Mouse (Mus musculus) stomach, embryonic 15.5 days (tissue): Measurements from ENCODE around the gene Man1c1. TPM values are rescaled to one million over a fixed set of nuclear protein-coding genes. Genes with fewer than 3 reads are reported as not detected.

Experiments
- ATAC-seq: fragments of 200-750 bp; cut with Nextera tagmentation; 2 replicates; pipeline ENCODE4 v1.8.0; 2017; ENCODE audit warnings: low read depth, moderate number of reproducible peaks, moderate TSS enrichment; ENCODE audit not compliant: insufficient read depth, low FRiP score
- H3K27ac ChIP-seq: fragments of 300-500 bp; sonication (generic); 2 replicates; pipeline ENCODE4 v1.5.1; 2015; ENCODE audit warnings: mild to moderate bottlenecking, inconsistent platforms
- H3K27me3 ChIP-seq: fragments of 300-500 bp; sonication (generic); replicated peaks from 2 replicates; pipeline ENCODE4 v1.6.1; 2015; ENCODE audit warnings: inconsistent platforms
- H3K36me3 ChIP-seq: fragments of 300-500 bp; sonication (generic); 2 replicates; pipeline ENCODE4 v1.6.1; 2015; ENCODE audit warnings: inconsistent platforms
- H3K4me1 ChIP-seq: fragments of 300-500 bp; sonication (generic); 2 replicates; pipeline ENCODE4 v1.6.1; 2015; ENCODE audit warnings: inconsistent platforms
- H3K4me2 ChIP-seq: fragments of 300-500 bp; sonication (generic); 2 replicates; pipeline ENCODE4 v1.6.1; 2015; ENCODE audit warnings: mild to moderate bottlenecking, inconsistent platforms
- H3K4me3 ChIP-seq: fragments of 300-500 bp; sonication (generic); replicated peaks from 2 replicates; pipeline ENCODE4 v1.5.1; 2015; ENCODE audit warnings: inconsistent platforms
- H3K9ac ChIP-seq: fragments of 300-500 bp; sonication (generic); 2 replicates; pipeline ENCODE4 v1.6.1; 2015; ENCODE audit warnings: inconsistent platforms
- H3K9me3 ChIP-seq: fragments of 300-500 bp; sonication (generic); 2 replicates; pipeline ENCODE4 v1.6.1; 2016; ENCODE audit warnings: inconsistent platforms
- WGBS: fragments of 180-500 bp; shearing (Covaris S2); methylation state at CpG from one replicate; pipeline ENCODE4 v1.1.7; 2015; 5-methylcytosine and 5-hydroxymethylcytosine counted together
- polyA plus RNA-seq: library from polyadenylated mRNA; unstranded; fragments of >200 nt; fragmentation: Nextera tagmentation; extraction: Ambion mirVana; gene quantifications from 2 replicates; pipeline ENCODE4 v1.2.1, GENCODE M21; 2015

Man1c1 gene
- polyA plus RNA-seq, 1 experiment from 2014 or later, result 2.5 TPM

- 83% methylated on average over 9 of the region's 9 CpGs for WGBS
- no peaks in the 10 kb centered on the region for H3K36me3 ChIP-seq
- no peaks in the 10 kb centered on the region for H3K27me3 ChIP-seq
- H3K4me2 ChIP-seq, result 0 out of 2 replicates have a peak overlapping the region, but pooled peaks have one; percentile 7
- peaks cover 26% of the 10 kb centered on the region for H3K4me1 ChIP-seq
- H3K4me3 ChIP-seq, result no peak overlapping the region
- H3K9me3 ChIP-seq, result no peaks in the 10 kb centered on the region
- no peak for ATAC-seq
- H3K27ac ChIP-seq, result 0 out of 2 replicates have a peak overlapping the region, but pooled peaks have one; percentile 61
- no peak overlapping the region for H3K9ac ChIP-seq
These were observed 19.3 kb downstream of the Man1c1 start for GRCm38 (mm10) chr4:134684637-134685338.

GRCm38 (mm10) chr4:134683892-134684291, 20.2 kb downstream of the Man1c1 start:
- Histone ChIP-seq H3K4me1 (peaks cover 26% of the 10 kb centered on the region), H3K27me3 (no peaks in the 10 kb centered on the region), H3K27ac (peak overlapping the region; percentile 61), H3K4me2 (peak overlapping the region; percentile 26; the same call in 1 of the 2 replicates), H3K36me3 (no peaks in the 10 kb centered on the region), H3K4me3 (no peak overlapping the region), H3K9me3 (no peaks in the 10 kb centered on the region), H3K9ac (no peak overlapping the region)
- WGBS, result 32% methylated on average over 8 of the region's 8 CpGs
- no peak; the same call in 1 of the 2 replicates for ATAC-seq

GRCm38 (mm10) chr4:134683008-134683407, 21.1 kb downstream of the Man1c1 start:
- Histone ChIP-seq H3K9me3 (no peaks in the 10 kb centered on the region), H3K27ac (peak overlapping the region; percentile 61), H3K4me1 (peaks cover 26% of the 10 kb centered on the region), H3K4me3 (no peak overlapping the region), H3K27me3 (no peaks in the 10 kb centered on the region), H3K36me3 (no peaks in the 10 kb centered on the region), H3K9ac (no peak overlapping the region), H3K4me2 (peak overlapping the region; percentile 26)
- ATAC-seq, result no peak
- 14% methylated on average over 13 of the region's 13 CpGs for WGBS

- no peak overlapping the region for H3K9ac ChIP-seq
- H3K4me3 ChIP-seq, result no peak overlapping the region
- WGBS, result 69% methylated on average over 8 of the region's 8 CpGs
- no peaks in the 10 kb centered on the region for H3K36me3 ChIP-seq
- peak overlapping the region; percentile 61; the same call in 1 of the 2 replicates for H3K27ac ChIP-seq
- no peaks in the 10 kb centered on the region for H3K9me3 ChIP-seq
- no peaks in the 10 kb centered on the region for H3K27me3 ChIP-seq
- H3K4me2 ChIP-seq, result 0 out of 2 replicates have a peak overlapping the region, but pooled peaks have one; percentile 26
- peaks cover 26% of the 10 kb centered on the region for H3K4me1 ChIP-seq
- no peak for ATAC-seq
These were observed 21.7 kb downstream of the Man1c1 start for GRCm38 (mm10) chr4:134682423-134682822.

- Histone ChIP-seq H3K4me3 (no peak overlapping the region), H3K27ac (no peak overlapping the region), H3K9me3 (no peaks in the 10 kb centered on the region), H3K4me2 (no peak overlapping the region), H3K9ac (no peak overlapping the region), H3K4me1 (peaks cover 26% of the 10 kb centered on the region), H3K27me3 (no peaks in the 10 kb centered on the region), H3K36me3 (no peaks in the 10 kb centered on the region)
- ATAC-seq, result no peak
- 88% methylated on average over 7 of the region's 7 CpGs for WGBS
These were observed 22.3 kb downstream of the Man1c1 start for GRCm38 (mm10) chr4:134681819-134682218.

GRCm38 (mm10) chr4:134677556-134678508, 26.3 kb downstream of the Man1c1 start:
- H3K9me3 ChIP-seq, result no peaks in the 10 kb centered on the region
- H3K4me1 ChIP-seq, result peaks cover 10% of the 10 kb centered on the region
- no peak overlapping the region for H3K4me3 ChIP-seq
- H3K4me2 ChIP-seq, result no peak overlapping the region
- H3K9ac ChIP-seq, result no peak overlapping the region
- H3K27ac ChIP-seq, result no peak overlapping the region
- 50% methylated on average over 17 of the region's 17 CpGs for WGBS
- H3K36me3 ChIP-seq, result no peaks in the 10 kb centered on the region
- H3K27me3 ChIP-seq, result no peaks in the 10 kb centered on the region
- no peak for ATAC-seq

- Histone ChIP-seq H3K9me3 (no peaks in the 10 kb centered on the region), H3K27ac (no peak overlapping the region), H3K4me2 (no peak overlapping the region), H3K36me3 (no peaks in the 10 kb centered on the region), H3K9ac (no peak overlapping the region), H3K4me1 (0 out of 2 replicates have a peak, but pooled peaks cover 5% of the 10 kb centered on the region), H3K4me3 (no peak overlapping the region), H3K27me3 (no peaks in the 10 kb centered on the region)
- no peak for ATAC-seq
- 62% methylated on average over 8 of the region's 8 CpGs for WGBS
These were observed 28.3 kb downstream of the Man1c1 start for GRCm38 (mm10) chr4:134675800-134676199.

- Histone ChIP-seq H3K9me3 (no peaks in the 10 kb centered on the region), H3K4me2 (no peak overlapping the region), H3K36me3 (no peaks in the 10 kb centered on the region), H3K9ac (no peak overlapping the region), H3K27ac (no peak overlapping the region), H3K4me1 (0 out of 2 replicates have a peak, but pooled peaks cover 5% of the 10 kb centered on the region), H3K27me3 (no peaks in the 10 kb centered on the region), H3K4me3 (no peak overlapping the region)
- ATAC-seq, result no peak
- WGBS, result 89% methylated on average over 3 of the region's 3 CpGs
These were observed 29.1 kb downstream of the Man1c1 start for GRCm38 (mm10) chr4:134674970-134675369.

GRCm38 (mm10) chr4:134673882-134674463, 30.1 kb downstream of the Man1c1 start:
- no peak overlapping the region for H3K27ac ChIP-seq
- no peaks in the 10 kb centered on the region for H3K27me3 ChIP-seq
- no peak overlapping the region for H3K9ac ChIP-seq
- H3K36me3 ChIP-seq, result no peaks in the 10 kb centered on the region
- H3K4me3 ChIP-seq, result no peak overlapping the region
- 0 out of 2 replicates have a peak, but pooled peaks cover 5% of the 10 kb centered on the region for H3K4me1 ChIP-seq
- 85% methylated on average over 12 of the region's 12 CpGs for WGBS
- no peak overlapping the region for H3K4me2 ChIP-seq
- H3K9me3 ChIP-seq, result no peaks in the 10 kb centered on the region
- no peak for ATAC-seq

GRCm38 (mm10) chr4:134673151-134673550, 30.9 kb downstream of the Man1c1 start:
- no peaks in the 10 kb centered on the region for H3K36me3 ChIP-seq
- no peaks in the 10 kb centered on the region for H3K27me3 ChIP-seq
- no peak overlapping the region for H3K9ac ChIP-seq
- H3K4me2 ChIP-seq, result no peak overlapping the region
- no peak for ATAC-seq
- 0 out of 2 replicates have a peak, but pooled peaks cover 5% of the 10 kb centered on the region for H3K4me1 ChIP-seq
- no peak overlapping the region for H3K27ac ChIP-seq
- no peaks in the 10 kb centered on the region for H3K9me3 ChIP-seq
- no peak overlapping the region for H3K4me3 ChIP-seq
- WGBS, result 88% methylated on average over 8 of the region's 8 CpGs

GRCm38 (mm10) chr4:134672326-134672725, 31.8 kb downstream of the Man1c1 start:
- 0 out of 2 replicates have a peak, but pooled peaks cover 5% of the 10 kb centered on the region for H3K4me1 ChIP-seq
- ATAC-seq, result no peak

More at GRCm38 (mm10) chr4:134672326-134672725, 31.8 kb downstream of the Man1c1 start:
- no peak overlapping the region for H3K4me2 ChIP-seq
- H3K27ac ChIP-seq, result no peak overlapping the region
- no peaks in the 10 kb centered on the region for H3K27me3 ChIP-seq
- no peaks in the 10 kb centered on the region for H3K9me3 ChIP-seq
- no peak overlapping the region for H3K4me3 ChIP-seq
- no peaks in the 10 kb centered on the region for H3K36me3 ChIP-seq
- no peak overlapping the region for H3K9ac ChIP-seq
- 85% methylated on average over 8 of the region's 8 CpGs for WGBS
